Mouse (Mus musculus) embryonic fibroblast, embryonic 13.5 days (primary cell): ENCODE measurements around the gene Tex48.

Source experiments
- CTCF ChIP-seq: IDR thresholded peaks from 2 replicates; pipeline ENCODE4 v1.5.1; 2011; ENCODE audit warnings: mild to moderate bottlenecking, control low read depth, low read length, moderate library complexity, borderline replicate concordance; ENCODE audit not compliant: insufficient read depth
- POLR2A ChIP-seq: IDR thresholded peaks from 2 replicates; pipeline ENCODE4 v1.6.1; 2011; ENCODE audit warnings: low read depth, mild to moderate bottlenecking, control low read depth, low read length, moderate library complexity

GRCm38 (mm10) chr4:63558407-63559081 is 63.7 kb downstream of the Tex48 start, which contains the start of gene Tmem268:
- TF ChIP-seq CTCF: no peak
- peak; percentile 67 for TF ChIP-seq POLR2A
